Mouse (Mus musculus) embryonic fibroblast, embryonic 13.5 days (primary cell): ENCODE measurements around the gene Dusp10. TPM values are rescaled to one million over a fixed set of nuclear protein-coding genes. Genes with fewer than 3 reads are reported as not detected.
A peak's percentile ranks its signal among the peaks of the same experiment; 100 is the strongest.

Experiments used
- H3K27ac ChIP-seq: 2 replicates; pipeline ENCODE4 v1.5.1; 2012; ENCODE audit warnings: low read length, control low read depth, inconsistent platforms; ENCODE audit not compliant: insufficient read depth
- H3K4me1 ChIP-seq: 2 replicates; pipeline ENCODE4 v1.6.1; 2011; ENCODE audit warnings: low read length; ENCODE audit not compliant: control insufficient read depth, insufficient read depth
- H3K4me3 ChIP-seq: 2 replicates; pipeline ENCODE4 v1.5.1; 2011; ENCODE audit warnings: mild to moderate bottlenecking, control low read depth, low read length; ENCODE audit not compliant: insufficient read depth
- CTCF ChIP-seq: IDR thresholded peaks from 2 replicates; pipeline ENCODE4 v1.5.1; 2011; ENCODE audit warnings: mild to moderate bottlenecking, control low read depth, low read length, moderate library complexity, borderline replicate concordance; ENCODE audit not compliant: insufficient read depth
- POLR2A ChIP-seq: IDR thresholded peaks from 2 replicates; pipeline ENCODE4 v1.6.1; 2011; ENCODE audit warnings: low read depth, mild to moderate bottlenecking, control low read depth, low read length, moderate library complexity
- polyA plus RNA-seq: library from polyadenylated mRNA; stranded (reverse); fragments of >200 nt; gene quantifications from 2 replicates; pipeline ENCODE4 v1.2.4, GENCODE M21; 2011; ENCODE audit warnings: low read depth; ENCODE audit not compliant: missing spikeins, insufficient read length

Gene Dusp10
- polyA plus RNA-seq, 1 experiment: 6.2 TPM

DNA sequence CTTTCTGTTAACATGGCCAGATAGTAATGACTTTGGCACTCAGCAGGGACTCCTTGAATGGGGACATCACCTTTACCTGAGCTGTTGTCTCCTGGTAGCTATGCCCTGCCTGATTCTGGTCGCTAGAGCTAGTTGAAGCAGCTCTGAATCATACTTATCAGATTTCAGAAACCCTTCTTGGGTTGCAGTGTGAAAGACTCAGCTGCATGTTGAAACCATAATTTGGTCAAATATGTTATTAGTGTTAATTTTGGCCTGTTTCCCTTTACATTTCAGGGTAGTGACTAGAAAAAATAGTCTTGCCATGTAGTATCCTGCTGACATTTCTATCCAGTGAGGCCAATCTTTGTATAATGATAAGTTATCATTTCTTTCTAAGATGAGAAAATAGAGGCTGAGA lies 38.2 kb downstream of the Dusp10 start:
- Histone ChIP-seq H3K27ac (peak overlapping the region; percentile 65), H3K4me1 (peaks cover 33% of the 10 kb centered on the region), H3K4me3 (no peak overlapping the region)
- TF ChIP-seq CTCF: no peak
- TF ChIP-seq POLR2A: no peak

- Histone ChIP-seq H3K4me1 (peaks cover 31% of the 10 kb centered on the region), H3K27ac (peak overlapping the region; percentile 65), H3K4me3 (no peak overlapping the region)
- TF ChIP-seq POLR2A (no peak), CTCF (no peak)
Observed at GRCm38 (mm10) chr1:184051824-184052223, 38.7 kb downstream of the Dusp10 start.

- no peak for TF ChIP-seq CTCF
- no peak for TF ChIP-seq POLR2A
- no peak overlapping the region for H3K4me3 ChIP-seq
- peaks cover 28% of the 10 kb centered on the region for H3K4me1 ChIP-seq
- H3K27ac ChIP-seq: peak overlapping the region; percentile 65
Observed at GRCm38 (mm10) chr1:184052331-184052730, 39.2 kb downstream of the Dusp10 start.

GRCm38 (mm10) chr1:184053141-184053540 lies 40.0 kb downstream of the Dusp10 start:
- TF ChIP-seq CTCF (no peak), POLR2A (no peak)
- Histone ChIP-seq H3K4me3 (no peak overlapping the region), H3K27ac (peak overlapping the region; percentile 7; the same call in 1 of the 2 replicates), H3K4me1 (peaks cover 25% of the 10 kb centered on the region)

- no peak overlapping the region for H3K4me3 ChIP-seq
- peaks cover 25% of the 10 kb centered on the region for H3K4me1 ChIP-seq
- H3K27ac ChIP-seq: no peak overlapping the region; the same call in 1 of the 2 replicates
- TF ChIP-seq CTCF: no peak
- TF ChIP-seq POLR2A: no peak
Observed at GRCm38 (mm10) chr1:184053711-184054110, 40.6 kb downstream of the Dusp10 start.

DNA sequence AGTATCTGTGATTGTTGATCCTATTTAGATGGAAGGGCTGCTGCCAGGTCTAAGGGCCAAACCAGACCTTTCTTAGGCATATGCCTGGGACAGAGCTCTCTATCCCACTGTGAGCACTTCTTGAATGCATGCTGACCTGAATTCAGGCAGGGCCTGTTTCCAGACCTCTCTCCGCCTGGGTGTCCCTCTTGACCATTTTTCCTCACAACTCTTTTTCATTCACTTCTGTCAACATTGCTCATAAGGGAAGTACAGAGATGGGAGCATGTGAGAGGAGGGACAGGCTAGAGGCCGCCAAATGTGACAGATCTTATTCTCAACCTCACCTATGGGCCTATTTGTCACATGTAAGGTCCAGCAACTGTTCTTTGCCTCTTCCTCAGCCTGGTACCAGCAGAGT lies 41.1 kb downstream of the Dusp10 start:
- no peak overlapping the region for H3K27ac ChIP-seq
- H3K4me1 ChIP-seq: peaks cover 23% of the 10 kb centered on the region
- no peak overlapping the region for H3K4me3 ChIP-seq
- no peak for TF ChIP-seq CTCF
- TF ChIP-seq POLR2A: no peak

- Histone ChIP-seq H3K4me3 (no peak overlapping the region), H3K27ac (no peak overlapping the region), H3K4me1 (peaks cover 13% of the 10 kb centered on the region)
- TF ChIP-seq CTCF (no peak), POLR2A (no peak)
Observed at GRCm38 (mm10) chr1:184058206-184058605, 45.1 kb downstream of the Dusp10 start.

- Histone ChIP-seq H3K27ac (no peak overlapping the region), H3K4me1 (peaks cover 10% of the 10 kb centered on the region), H3K4me3 (no peak overlapping the region)
- TF ChIP-seq POLR2A (no peak), CTCF (no peak)
Observed at GRCm38 (mm10) chr1:184059814-184060213, 46.7 kb downstream of the Dusp10 start.

DNA sequence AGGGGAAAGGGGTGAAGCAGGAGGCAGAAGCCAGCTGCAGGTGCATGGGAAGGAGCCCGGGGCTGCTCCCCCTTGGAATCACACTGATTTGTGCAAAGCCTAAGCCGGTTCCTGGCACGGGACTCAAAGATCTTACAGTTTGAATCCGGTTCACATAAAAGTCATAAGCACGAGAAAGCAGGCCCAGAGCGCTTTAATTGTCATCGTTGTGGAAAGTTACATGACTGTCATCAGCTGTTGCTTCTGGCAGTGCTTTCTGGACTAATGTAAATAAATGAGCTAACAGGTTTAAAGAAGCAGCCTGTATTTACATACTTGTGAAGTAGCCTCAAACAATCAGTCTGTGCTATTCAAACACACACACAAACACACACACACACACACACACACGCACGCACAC lies 47.3 kb downstream of the Dusp10 start:
- H3K27ac ChIP-seq: no peak overlapping the region
- no peak overlapping the region for H3K4me3 ChIP-seq
- TF ChIP-seq POLR2A (no peak), CTCF (no peak)
- peaks cover 10% of the 10 kb centered on the region for H3K4me1 ChIP-seq

- TF ChIP-seq POLR2A (no peak), CTCF (no peak)
- H3K4me3 ChIP-seq: no peak overlapping the region
- H3K27ac ChIP-seq: peak overlapping the region; percentile 56; the same call in 1 of the 2 replicates
- peaks cover 10% of the 10 kb centered on the region for H3K4me1 ChIP-seq
Observed at GRCm38 (mm10) chr1:184060828-184061734, 48.0 kb downstream of the Dusp10 start.
